Mouse (Mus musculus) macrophage (primary cell): Measurements from ENCODE around the gene Serpina6. TPM values are rescaled to one million over a fixed set of nuclear protein-coding genes. Genes with fewer than 3 reads are reported as not detected.
"Not testable (repeated sequence)": the region's sequence is repeated elsewhere in the genome, so short reads cannot be mapped to it uniquely, and the experiment has no call there.

ENCODE experiments used
- H3K27ac ChIP-seq: fragments of 350-480 bp; formaldehyde crosslinking; 2 replicates; pipeline ENCODE4 v1.9.0; 2021
- H3K36me3 ChIP-seq: fragments of 350-480 bp; formaldehyde crosslinking; 2 replicates; pipeline ENCODE4 v1.9.0; 2021; ENCODE audit errors: inconsistent target
- H3K4me3 ChIP-seq: fragments of 350-480 bp; formaldehyde crosslinking; 2 replicates; pipeline ENCODE4 v1.9.0; 2021; ENCODE audit errors: inconsistent target
- H3K79me2 ChIP-seq: fragments of 350-480 bp; formaldehyde crosslinking; 2 replicates; pipeline ENCODE4 v1.9.0; 2021; ENCODE audit errors: inconsistent target
- whole genome bisulfite sequencing: methylation state at CpG from one replicate; pipeline ENCODE4 v1.1.7; 2026; ENCODE audit warnings: inconsistent platforms; ENCODE audit not compliant: missing documents; 5-methylcytosine and 5-hydroxymethylcytosine counted together
- polyA plus RNA-seq: library from polyadenylated mRNA; stranded (reverse); fragments of 250-400 nt; gene quantifications from 3 replicates; pipeline ENCODE4 v1.2.4, GENCODE M21; 2018; ENCODE audit warnings: inconsistent platforms

Gene Serpina6
- polyA plus RNA-seq, 1 experiment from 2014 or later: not detected

DNA sequence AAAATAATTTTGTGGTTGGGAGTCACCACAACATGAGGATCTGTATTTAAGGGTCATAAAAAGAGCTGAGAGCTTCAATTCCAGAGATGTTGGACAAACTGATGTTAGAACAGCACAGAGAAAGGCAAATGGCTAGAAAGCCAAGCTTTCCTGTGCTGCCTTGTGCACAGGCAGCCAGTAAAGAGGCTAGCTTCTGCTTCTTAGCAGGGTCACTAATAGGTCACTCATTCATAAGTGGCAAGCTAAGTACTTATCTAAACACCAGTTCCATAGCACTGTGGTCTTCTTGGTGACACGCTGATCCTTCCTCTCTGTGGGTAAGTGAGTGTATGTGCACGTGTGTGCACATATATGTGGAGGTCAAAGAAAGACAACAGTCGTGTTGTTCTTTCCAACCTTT is 14.5 kb upstream of the Serpina6 start:
- H3K27ac ChIP-seq: no peak overlapping the region
- H3K79me2 ChIP-seq: no peaks in the 10 kb centered on the region
- H3K4me3 ChIP-seq: no peak overlapping the region
- no peaks in the 10 kb centered on the region for H3K36me3 ChIP-seq
- WGBS: 64% methylated on average over 3 of the region's 3 CpGs

DNA sequence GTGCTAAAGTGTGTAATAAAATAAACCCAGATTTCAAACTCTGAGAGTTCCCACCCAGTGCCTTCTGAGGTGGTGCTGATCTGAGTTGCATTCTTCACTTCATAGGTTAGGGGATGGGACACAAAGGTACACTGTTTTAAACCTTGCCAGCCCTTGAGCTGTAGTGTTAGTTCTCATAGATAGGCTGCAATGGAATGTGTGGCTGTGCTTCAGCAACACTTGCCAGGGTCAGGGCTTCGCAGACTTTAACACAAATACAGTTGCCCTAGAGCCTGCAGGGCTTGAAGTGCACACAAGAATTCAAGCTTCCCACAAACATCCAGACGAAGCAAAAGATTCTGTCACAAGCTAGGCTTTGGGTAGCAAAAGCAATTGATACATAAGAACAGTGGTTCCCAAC is 14.0 kb upstream of the Serpina6 start:
- Histone ChIP-seq H3K36me3 (no peaks in the 10 kb centered on the region), H3K79me2 (no peaks in the 10 kb centered on the region), H3K4me3 (no peak overlapping the region), H3K27ac (no peak overlapping the region)
- 73% methylated on average over 2 of the region's 2 CpGs for WGBS

DNA sequence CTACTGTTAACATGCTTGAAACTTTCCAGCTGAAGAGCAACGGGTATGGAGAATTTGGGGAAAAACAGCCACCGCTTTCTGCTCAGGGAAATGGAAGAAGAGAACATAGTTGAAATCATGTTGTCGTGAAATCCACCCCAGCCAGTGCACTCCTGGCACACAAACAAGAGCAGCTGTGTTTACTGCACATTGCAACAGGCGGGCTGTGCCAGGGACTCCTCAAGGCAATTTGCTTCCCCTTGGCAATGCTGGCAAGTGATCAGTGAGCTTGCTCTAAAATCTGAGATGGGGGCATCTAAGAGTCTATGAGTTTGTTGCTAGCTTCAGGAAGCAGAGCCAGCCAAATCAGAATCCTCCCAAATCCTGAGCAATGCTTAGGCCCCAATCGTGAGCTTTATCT is 13.3 kb upstream of the Serpina6 start:
- Histone ChIP-seq H3K36me3 (no peaks in the 10 kb centered on the region), H3K79me2 (no peaks in the 10 kb centered on the region), H3K27ac (no peak overlapping the region), H3K4me3 (no peak overlapping the region)
- 87% methylated on average over 5 of the region's 5 CpGs for WGBS

DNA sequence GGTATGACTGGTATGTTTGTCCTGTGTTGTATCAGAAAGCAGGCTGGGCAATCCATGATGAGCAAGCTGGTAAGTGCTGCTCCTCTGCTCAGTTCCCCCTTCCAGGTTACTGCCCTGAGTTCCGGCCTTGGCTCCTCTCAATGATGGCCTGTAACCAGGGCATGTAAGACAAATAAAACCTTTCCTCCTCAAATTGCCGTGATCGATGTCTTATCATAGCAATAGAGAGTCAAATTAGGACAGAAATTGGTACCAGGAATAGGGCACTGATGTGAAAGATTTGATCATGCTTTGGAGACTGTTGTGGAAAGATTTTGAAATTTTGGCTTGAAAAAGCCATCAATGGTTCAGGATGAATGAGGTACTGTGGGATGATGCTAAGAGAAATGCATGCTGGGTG is 8.3 kb upstream of the Serpina6 start:
- 84% methylated on average over 3 of the region's 3 CpGs for WGBS
- Histone ChIP-seq H3K36me3 (no peaks in the 10 kb centered on the region), H3K4me3 (no peak overlapping the region), H3K79me2 (no peaks in the 10 kb centered on the region), H3K27ac (no peak overlapping the region)

DNA sequence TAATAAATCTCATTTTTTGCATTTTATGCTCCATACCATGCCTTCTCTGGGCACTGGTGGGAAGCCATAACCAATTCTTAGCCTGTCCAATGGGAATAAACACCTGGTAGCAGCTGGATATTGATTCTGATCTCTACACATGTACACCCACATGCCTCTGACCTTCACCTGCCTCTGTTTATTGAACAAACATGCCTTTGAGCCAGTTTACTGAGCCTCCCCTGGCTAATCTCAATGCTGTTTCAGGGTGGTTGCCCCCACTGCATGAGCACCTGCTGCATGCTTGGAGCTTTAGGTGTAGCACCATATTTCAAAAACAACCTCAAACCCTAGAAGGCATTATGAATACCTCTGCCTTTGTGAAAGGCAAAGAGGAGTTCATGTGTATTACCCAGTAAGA is 5.0 kb upstream of the Serpina6 start:
- H3K27ac ChIP-seq, H3K36me3 ChIP-seq, H3K4me3 ChIP-seq, H3K79me2 ChIP-seq: not testable (repeated sequence)

DNA sequence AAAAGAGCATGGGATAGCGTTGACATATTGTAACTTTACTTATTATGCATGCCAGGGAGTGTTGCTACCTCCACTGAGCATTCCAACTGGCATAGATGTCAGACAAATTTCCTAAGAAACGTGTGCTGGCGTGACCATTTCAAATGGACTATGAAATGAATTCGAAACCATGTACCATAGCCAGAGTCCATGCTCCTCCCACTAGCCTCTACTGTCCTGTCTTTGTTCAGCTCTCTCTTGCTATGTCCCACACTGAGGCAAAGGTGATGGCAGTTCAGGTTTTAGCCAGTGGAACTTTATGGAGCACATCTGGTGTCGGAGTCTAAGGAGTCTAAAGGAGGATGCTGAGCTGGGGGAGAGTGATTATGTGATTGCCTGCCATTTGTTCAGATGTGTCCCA is 3.1 kb upstream of the Serpina6 start:
- Histone ChIP-seq H3K27ac (no peak overlapping the region), H3K4me3 (no peak overlapping the region), H3K36me3 (no peaks in the 10 kb centered on the region), H3K79me2 (no peaks in the 10 kb centered on the region)
- 89% methylated on average over 5 of the region's 5 CpGs for WGBS

DNA sequence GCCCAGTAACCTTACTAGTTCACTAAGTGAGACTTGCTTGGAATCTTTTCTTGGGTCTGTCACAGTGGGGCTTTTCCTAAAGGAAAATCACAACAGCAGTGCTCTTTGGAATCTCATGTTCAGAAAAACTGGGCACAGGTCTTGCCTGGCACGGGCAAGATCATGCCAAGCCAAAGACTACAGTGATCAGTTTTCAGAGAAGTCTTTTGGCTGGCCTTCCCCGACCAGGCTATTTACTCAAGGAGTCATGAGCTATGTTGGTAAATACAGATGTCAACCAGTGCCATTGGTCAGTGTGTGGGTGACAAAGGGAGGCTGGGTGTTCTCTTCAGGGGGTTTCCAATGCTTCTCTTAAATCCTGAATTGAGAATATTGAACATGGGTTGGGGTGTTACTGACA is 2.2 kb upstream of the Serpina6 start:
- H3K4me3 ChIP-seq: no peak overlapping the region
- no peaks in the 10 kb centered on the region for H3K36me3 ChIP-seq
- no peaks in the 10 kb centered on the region for H3K79me2 ChIP-seq
- H3K27ac ChIP-seq: no peak overlapping the region
- 88% methylated on average over 2 of the region's 2 CpGs for WGBS

DNA sequence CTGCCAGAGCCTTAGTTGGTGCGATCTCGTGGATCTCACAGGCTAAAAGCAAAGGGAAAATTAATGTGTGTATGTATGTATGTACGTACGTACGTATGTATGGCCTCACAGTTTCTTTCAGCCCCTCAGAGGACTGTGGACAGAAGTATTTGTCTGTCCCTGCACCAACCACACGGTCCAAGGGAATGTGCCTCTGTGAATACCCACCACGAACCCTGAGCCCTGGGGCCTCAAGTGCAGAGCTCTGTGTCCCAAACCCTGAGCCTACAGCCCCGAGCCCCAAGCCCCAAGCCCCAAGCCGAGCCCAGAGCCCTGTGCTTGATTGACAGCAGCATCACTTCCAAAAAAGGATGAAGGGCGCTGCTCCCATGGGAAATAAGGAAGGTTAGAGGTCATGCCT is 979 bp upstream of the Serpina6 start:
- WGBS: 84% methylated on average over 10 of the region's 10 CpGs
- Histone ChIP-seq H3K4me3 (no peak overlapping the region), H3K36me3 (no peaks in the 10 kb centered on the region), H3K27ac (no peak overlapping the region), H3K79me2 (no peaks in the 10 kb centered on the region)

DNA sequence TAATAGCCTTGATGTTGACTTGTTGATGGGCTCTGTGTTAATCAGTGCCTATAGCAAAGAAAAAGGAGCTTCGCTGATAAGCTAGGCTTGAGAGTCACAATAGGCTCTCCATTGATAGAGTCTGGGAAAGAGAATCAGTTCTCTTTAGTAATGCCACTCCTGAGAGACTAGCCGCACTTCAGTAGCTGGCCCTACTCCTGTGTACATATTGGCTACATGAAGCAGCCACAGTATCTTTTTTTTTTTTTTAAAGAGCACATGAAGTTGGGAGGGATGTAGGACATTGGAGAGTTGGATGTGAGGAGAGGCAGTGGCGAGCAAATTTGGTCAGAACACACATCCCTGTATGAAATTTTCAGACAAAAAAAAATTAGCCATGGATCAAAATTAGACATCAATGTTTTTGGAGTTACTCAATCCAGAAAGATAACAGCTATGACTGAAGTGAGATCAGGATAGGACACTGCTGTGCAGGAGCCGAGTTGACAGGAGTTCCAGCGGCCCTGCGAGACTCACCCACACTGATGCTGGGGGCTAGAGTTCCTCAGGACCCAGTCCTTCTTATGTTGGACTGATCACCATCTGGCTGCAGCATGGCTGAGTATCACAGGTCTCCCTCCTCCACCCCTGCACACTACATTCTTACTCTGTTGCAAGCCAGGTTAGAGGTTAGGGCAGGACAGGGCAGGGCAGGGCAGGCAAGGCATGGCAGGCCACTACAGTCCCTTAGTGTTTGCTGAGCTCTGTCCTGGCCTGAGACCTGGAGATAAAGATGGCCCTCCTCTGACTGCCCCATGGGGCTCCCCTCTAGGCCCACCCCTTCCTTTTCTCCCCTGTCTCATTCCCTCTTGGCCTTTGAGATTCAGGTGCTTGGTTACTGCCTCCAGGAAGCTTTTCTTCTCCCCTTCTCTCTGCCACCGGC is 1.6 kb downstream of the Serpina6 start:
- no peaks in the 10 kb centered on the region for H3K36me3 ChIP-seq
- WGBS: 84% methylated on average over 7 of the region's 7 CpGs
- H3K27ac ChIP-seq: no peak overlapping the region
- H3K4me3 ChIP-seq: no peak overlapping the region
- no peaks in the 10 kb centered on the region for H3K79me2 ChIP-seq

DNA sequence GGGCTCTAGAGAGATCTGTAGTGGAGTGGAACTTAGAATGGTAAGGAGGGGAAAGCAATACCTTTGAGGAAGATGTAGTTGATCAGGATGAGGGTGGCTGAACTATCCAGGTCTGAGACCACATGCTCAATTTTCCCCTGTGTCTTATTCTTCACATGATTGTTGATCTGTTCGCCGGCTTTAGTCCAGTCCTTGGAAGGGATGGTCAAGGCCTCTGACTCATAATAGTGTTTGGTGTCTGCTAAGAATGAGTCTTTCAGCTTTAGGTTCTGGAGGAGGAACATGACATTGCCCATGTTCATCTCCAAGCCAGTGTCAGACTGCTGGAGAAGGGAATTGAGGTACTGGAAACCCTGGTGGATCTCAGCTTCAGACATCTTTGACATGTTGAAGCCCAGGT is 3.2 kb downstream of the Serpina6 start:
- H3K4me3 ChIP-seq: no peak overlapping the region
- WGBS: 100% methylated on average over 2 of the region's 2 CpGs

DNA sequence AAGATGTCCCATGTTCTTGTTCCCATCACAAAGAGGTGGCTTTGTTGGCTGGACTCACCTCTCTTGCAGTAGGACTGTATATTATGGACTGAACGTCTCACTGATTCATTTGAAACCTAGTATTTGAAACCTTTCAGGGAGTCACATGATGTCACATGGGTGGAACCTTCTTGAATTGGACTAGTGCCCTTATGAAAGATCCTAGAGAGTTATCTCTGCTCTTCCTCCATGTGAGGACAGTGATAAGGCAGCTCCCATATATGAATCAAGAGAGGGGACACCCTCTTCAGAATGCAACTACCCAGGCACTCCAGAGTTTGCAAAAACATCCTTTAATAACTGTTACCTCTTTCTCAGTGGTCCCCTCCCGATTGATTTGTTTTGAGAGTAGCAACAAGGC is 10.7 kb downstream of the Serpina6 start:
- WGBS: 71% methylated on average over 2 of the region's 2 CpGs
- Histone ChIP-seq H3K79me2 (no peaks in the 10 kb centered on the region), H3K4me3 (no peak overlapping the region), H3K36me3 (no peaks in the 10 kb centered on the region), H3K27ac (no peak overlapping the region)

More for the DNA sequence above, 3.2 kb downstream of the Serpina6 start:
- H3K79me2 ChIP-seq: no peaks in the 10 kb centered on the region
- no peaks in the 10 kb centered on the region for H3K36me3 ChIP-seq
- H3K27ac ChIP-seq: no peak overlapping the region

DNA sequence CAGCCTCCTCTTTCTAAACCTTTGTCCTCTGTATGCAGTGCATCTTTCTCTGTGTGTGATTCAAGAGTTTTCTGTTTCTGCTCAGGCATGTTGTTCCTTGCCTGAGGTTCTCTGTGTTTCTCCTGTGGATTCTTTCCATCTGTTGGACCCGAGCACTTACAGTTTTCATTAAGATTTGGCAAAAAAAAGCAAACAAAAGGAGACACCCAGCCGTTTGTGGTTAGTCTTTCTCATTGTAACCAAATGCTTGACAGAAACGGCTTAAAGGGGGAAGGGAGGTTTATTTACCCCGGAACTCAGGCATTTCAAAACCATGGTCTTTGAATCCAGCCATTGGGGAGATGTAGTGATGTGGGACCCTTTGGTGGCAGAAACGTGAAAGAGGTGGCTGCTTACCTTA is 12.4 kb downstream of the Serpina6 start:
- Histone ChIP-seq H3K79me2 (no peaks in the 10 kb centered on the region), H3K36me3 (no peaks in the 10 kb centered on the region), H3K4me3 (no peak overlapping the region), H3K27ac (no peak overlapping the region)
- WGBS: 35% methylated on average over 5 of the region's 5 CpGs

DNA sequence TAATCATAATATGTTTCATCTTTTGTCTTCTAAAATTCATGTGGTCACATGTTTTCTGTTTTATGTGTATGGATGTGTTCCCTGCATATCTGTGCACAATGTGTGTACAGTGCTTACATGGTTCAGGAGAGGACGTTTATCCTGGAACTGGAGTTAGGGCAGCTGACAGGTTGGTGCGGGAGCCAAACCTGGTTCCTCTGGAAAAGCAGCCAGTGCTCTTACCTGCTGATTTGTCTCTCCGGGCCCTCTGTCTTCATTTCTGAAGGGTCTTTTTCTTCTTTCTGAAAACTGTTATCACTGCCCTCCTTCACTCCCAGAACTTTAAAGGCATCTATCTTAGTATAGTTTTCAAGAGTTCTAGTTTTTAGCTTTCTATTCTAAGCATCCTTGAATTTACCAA is 13.2 kb downstream of the Serpina6 start:
- Histone ChIP-seq H3K36me3 (no peaks in the 10 kb centered on the region), H3K27ac (no peak overlapping the region), H3K79me2 (no peaks in the 10 kb centered on the region), H3K4me3 (no peak overlapping the region)
- WGBS: 92% methylated on average over 3 of the region's 3 CpGs

DNA sequence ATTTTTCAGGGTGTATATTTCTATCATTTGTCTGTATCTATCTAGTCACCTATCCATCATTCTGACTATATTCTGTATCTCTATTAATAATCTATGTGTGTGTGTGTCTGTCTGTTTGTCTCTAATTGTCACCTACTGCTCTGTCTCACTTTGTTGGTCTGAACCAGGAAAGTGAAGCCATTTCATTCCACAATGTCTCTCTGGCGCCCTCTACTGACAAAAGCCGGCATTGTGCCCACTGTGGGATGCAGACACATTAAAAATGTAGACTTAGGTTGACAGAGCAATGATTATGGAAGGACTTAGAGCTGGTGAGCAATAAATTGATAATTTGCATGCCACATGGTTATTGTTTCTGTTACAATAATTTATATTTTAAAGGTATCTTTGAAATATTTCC is 13.7 kb downstream of the Serpina6 start:
- 0% methylated on average over 2 of the region's 2 CpGs for WGBS
- H3K27ac ChIP-seq: no peak overlapping the region
- H3K36me3 ChIP-seq: no peaks in the 10 kb centered on the region
- no peaks in the 10 kb centered on the region for H3K79me2 ChIP-seq
- H3K4me3 ChIP-seq: no peak overlapping the region

DNA sequence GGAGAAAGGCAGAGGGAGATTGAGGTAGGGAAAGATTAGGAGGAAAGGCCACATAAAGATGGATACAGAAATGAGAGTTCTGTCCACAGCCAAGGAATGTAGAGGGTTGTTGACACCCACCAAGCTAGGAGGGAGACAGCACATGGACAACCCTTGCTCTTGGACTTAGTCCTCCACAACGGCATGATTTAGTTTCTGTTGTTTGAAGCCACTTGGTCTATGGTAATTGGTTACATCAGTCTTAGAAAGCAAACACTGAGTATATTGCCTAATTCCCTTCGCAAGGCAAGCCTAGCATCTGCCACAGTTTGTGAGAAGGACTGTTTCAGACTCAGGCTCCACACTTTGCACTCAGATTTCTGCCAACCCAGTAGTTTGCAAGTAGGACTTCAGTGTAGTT is 21.2 kb downstream of the Serpina6 start:
- Histone ChIP-seq H3K4me3 (no peak overlapping the region), H3K36me3 (no peaks in the 10 kb centered on the region), H3K79me2 (no peaks in the 10 kb centered on the region), H3K27ac (no peak overlapping the region)
- WGBS: 79% methylated on average over 2 of the region's 2 CpGs

DNA sequence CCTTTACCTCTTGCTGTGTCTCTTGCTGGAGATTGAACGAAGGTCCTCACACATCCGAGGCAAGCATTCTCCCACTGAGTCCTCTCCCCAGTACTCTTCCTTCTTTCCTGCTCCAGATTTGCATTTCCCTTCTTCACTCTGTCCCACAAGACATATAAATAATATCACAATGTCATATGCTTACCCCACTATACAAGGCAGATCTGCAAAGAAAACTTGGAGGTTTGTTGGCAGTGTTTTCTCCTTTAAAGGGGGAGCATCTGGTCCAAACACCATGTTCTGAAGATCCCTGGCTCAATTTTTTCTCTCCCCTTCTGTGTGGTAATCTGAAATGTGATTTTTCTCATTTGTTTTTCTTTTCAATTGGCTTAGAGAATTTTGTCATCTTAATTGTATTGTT is 22.6 kb downstream of the Serpina6 start:
- Histone ChIP-seq H3K4me3 (no peak overlapping the region), H3K79me2 (no peaks in the 10 kb centered on the region), H3K36me3 (no peaks in the 10 kb centered on the region), H3K27ac (no peak overlapping the region)
- 78% methylated on average over 2 of the region's 2 CpGs for WGBS
